Mouse (Mus musculus) gastrocnemius, postnatal 10 days (tissue): ENCODE results near the gene Notch4. TPM values are rescaled to one million over a fixed set of nuclear protein-coding genes. Genes with fewer than 3 reads are reported as not detected.
A peak's percentile ranks its signal among the peaks of the same experiment; 100 is the strongest.
"Not testable (repeated sequence)": the region's sequence is repeated elsewhere in the genome, so short reads cannot be mapped to it uniquely, and the experiment has no call there.

Source experiments
- DNase-seq: peaks from one replicate; pipeline ENCODE4 v3.0.0; 2021; ENCODE audit warnings: mixed read lengths
- long read RNA-seq, 2 experiments: library from polyadenylated mRNA; stranded (forward); transcript quantifications; one replicate each; pipeline ENCODE4 v2.0.0; 2021
- total RNA-seq, 2 experiments: library from RNA; stranded (reverse); gene quantifications; 2 replicates each; pipeline ENCODE4 v1.2.3; 2021

Gene Notch4
- 10 to 100 TPM; 14.4 to 22.2 TPM for total RNA-seq
- long read RNA-seq, experiment 1, full-length matches to known transcripts: 15 of 36 reads
- long read RNA-seq, experiment 1, partial matches to known transcripts: 16 of 36 reads
- long read RNA-seq, experiment 1, other reads (novel, unspliced or antisense): 5 of 36 reads
- long read RNA-seq, experiment 2, full-length matches to known transcripts: 9 of 34 reads
- long read RNA-seq, experiment 2, partial matches to known transcripts: 19 of 34 reads
- long read RNA-seq, experiment 2, other reads (novel, unspliced or antisense): 6 of 34 reads

GRCm38 (mm10) chr17:34564003-34564421, at the start of gene Notch4:
Gene Notch4 (plus strand): TSS chr17:34564268.
- DNase-seq: no peak

DNA sequence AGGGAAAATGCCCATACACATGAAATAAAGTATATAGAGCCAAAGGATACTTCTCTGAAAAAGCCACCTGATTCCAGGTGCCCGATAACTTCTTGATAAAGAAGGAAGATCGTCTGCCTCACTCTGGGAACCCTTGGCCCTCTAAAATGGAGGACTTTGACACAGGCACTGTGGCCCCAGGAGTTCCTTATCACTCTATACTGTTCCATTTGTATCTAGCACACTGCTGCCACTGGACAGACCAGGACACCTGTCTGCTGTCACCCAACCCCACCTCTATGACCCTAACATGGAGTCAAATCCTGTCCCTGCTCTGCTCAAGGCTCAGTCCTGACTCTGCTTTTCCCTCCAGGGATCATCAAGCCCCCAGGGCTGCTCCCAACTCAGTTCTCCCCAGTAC, 47.6 kb upstream of the Notch4 start:
- no peak for DNase-seq

- no peak for DNase-seq
Measured at GRCm38 (mm10) chr17:34517252-34517651, 46.8 kb upstream of the Notch4 start, which contains the start of gene Btnl6. Gene Btnl6 (minus strand): TSS chr17:34517352.

GRCm38 (mm10) chr17:34517795-34518194, 46.3 kb upstream of the Notch4 start:
- no peak for DNase-seq

DNA sequence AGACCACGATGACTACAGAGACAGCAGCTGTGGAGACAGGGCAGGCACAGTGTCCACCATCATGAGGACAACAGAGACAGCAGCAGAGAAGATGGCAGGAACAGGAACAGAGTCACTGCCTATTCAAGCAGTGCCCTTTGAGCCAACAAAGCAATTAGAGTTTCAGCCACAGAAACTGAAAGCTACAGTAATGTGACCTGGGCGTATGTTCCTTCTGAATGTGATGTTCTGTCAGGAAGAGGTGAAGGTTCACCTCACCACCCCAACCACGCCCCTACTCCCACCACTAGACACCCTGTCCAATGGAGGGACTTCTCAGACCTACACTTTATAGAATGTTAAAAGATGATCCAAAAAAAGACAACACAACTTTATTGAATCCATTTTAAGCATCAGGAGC, 45.5 kb upstream of the Notch4 start:
- not testable (repeated sequence) for DNase-seq

GRCm38 (mm10) chr17:34519001-34519400, 45.1 kb upstream of the Notch4 start:
- DNase-seq: no peak

DNA sequence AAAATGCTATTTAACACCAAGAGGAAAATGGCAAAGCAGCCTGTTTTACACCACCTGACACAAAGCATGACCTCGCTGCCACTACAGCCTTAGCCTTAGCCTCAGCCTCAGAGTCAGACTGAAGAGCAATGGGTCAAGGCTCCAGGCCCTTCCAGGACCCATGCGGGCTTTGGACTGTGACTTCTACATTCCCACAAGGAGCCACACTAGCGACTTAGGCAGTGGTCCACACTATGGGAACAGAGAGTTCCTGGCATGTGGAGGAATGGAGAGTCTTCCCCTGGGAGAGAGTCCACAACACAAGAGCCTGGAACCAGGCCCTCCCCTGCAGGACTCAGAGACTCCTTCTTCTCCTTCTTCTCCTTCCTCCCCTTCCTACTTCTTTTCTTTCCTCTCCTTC, 31.4 kb upstream of the Notch4 start:
- no peak for DNase-seq

DNA sequence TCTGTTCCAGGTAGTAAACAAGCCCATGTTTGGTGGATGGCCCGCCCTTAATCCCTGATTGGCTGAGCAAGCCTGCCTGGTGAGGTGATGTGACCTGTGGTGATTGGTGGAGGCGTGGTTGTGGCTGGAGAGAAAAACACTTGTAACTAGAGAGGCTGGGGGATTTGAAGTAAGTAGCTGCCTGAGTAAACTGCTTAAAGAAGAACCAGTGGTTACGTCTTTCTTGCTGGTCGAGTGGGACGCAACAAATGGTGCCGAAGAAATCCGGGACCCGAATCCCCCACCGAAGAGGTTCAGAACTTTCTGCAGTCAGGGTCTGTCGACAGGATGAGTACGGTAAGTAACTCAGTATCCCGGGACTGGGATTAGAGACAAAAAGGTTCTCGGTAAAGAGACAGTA, 20.5 kb upstream of the Notch4 start:
- not testable (repeated sequence) for DNase-seq

- DNase-seq: no peak
Measured at GRCm38 (mm10) chr17:34546797-34547196, 17.3 kb upstream of the Notch4 start.

DNA sequence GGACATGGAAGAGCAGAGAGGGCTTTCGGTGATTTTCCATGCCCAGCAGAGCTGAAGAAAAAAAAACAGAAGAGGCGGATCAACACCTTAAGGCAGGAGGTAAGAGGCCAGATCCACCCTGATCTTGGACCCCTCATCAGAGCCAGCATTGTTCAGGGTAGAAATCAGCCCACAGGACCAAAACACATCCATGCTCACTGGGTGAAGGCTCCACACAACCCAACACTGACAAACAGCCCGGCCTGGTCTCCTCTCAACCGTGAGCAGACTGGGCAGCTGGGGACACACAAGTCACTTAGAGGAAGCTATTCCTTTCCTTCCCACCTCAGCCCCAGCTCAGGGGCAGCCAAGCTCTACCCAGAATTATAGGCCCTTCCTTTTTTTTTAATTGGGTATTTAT, 16.5 kb upstream of the Notch4 start:
- DNase-seq: no peak

GRCm38 (mm10) chr17:34549156-34549555, 14.9 kb upstream of the Notch4 start:
- DNase-seq: no peak

GRCm38 (mm10) chr17:34549843-34550242, 14.2 kb upstream of the Notch4 start:
- no peak for DNase-seq

DNA sequence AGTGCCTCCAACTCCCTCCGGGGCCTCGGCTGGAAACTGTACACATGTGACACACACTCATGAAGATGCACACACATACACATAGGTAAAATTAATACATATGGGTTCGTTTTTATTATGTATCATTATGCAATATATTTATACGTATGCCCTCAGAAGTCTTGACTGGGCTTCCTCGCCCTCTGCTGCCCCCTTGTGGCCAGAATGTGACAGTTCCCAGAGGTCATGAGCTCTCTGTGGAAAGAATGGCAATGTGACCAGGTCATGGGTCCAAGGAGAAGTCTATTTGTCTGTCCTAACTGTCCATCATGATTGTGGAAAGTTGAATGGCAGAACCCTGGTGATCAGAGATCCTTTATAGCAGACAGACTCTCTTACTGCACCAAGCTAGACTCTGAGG, 8.6 kb upstream of the Notch4 start:
- peak; percentile 86 for DNase-seq

- no peak for DNase-seq
Measured at GRCm38 (mm10) chr17:34556406-34556805, 7.7 kb upstream of the Notch4 start.

DNA sequence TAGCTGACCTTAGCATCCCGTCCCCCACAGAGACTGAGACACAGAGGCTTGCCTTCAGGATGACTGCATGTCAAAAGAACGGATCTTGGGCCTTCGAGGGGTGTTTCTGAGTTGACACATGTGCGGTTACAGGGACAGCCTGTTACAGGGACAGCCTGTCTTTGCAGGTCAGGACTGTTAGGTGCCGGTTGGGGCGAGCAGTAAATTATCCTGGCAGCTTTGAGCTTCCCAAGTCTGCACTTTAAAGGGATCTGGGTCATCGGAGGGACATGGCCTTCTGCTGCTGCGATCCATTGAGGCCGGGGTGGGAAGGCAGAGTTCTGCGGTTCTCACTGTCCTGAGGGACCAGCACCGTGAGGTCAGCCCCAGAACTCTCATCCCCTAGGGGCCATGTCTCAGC, 6.7 kb upstream of the Notch4 start:
- no peak for DNase-seq

- DNase-seq: no peak
Measured at GRCm38 (mm10) chr17:34559116-34559515, 5.0 kb upstream of the Notch4 start.

DNA sequence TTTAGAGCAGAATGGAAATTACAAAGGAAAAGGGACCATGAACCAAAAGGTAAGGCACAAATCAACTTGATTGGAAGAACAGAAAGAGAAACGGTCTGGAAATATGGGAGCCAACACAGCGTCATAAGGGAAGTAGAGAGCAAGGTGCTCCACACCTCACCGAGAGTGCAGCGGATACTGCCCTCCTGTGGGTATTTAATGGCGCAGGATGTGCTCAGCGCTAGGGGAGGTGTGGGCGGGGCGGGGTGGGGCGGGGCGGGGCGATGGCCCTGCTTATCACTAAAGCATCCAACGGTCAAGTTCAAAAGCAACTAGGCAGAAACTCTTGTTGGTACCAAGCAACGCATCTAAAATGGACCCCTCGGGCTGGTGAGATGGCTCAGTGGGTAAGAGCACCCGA, 4.2 kb upstream of the Notch4 start:
- DNase-seq: no peak

DNA sequence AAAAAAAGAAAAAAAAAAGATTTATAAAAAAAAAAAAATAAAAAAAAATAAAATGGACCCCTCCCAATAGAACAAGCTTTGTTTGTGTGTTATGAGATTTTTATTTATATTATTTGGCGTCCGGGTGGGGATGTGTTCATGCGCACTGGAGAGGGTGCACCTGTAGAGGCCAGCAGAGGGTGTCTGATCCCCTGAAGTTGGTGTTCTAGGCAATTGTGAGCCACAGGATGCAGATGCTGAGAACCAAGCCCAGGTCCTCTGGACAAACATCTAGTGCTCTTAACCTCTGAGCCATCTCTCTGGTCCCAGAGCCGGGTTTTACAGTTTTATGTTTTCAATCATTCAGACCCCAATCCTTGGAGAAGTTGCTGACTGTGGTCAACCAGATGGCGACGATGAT, 3.6 kb upstream of the Notch4 start:
- no peak for DNase-seq

DNA sequence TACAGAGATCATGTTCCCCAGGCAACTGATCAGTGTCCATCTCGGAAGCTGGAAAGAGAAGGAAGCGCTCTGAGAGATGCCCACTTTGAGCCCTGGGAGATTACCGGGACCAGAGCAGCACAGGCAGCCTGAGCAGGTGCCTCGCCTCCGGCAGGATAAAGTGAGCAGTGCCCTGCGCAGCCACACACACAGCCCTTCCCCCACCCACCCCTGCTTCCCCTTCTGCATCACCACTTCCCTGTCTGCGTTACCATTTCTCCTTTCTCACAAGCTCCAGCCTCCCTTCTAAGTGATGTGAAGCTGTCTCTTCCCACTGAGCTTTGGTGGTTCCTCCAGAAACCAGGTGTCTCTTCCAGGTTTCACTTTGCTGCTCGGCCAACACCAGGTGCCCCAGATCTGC, 2.9 kb upstream of the Notch4 start:
- DNase-seq: no peak

DNA sequence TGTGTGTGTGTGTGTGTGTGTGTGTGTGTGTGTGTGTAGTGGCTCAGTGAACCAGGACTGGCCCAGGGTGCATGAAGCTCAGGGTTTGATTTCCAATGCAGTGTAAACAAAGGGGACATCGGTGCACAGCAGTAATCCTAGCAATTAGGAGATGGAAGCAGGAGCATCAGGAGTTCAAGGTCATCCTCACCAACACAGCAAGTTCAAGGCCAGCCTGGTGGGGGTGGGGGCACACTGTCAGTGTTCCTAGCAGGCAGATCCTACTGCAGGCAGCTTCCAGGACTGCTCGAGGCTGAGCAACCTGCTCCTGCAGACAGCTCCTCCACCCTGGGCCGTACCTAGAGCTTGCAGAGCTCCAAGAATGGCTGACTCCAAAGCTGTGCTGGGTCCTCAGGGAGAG, 1.5 kb upstream of the Notch4 start:
- no peak for DNase-seq

GRCm38 (mm10) chr17:34563354-34563753, 714 bp upstream of the Notch4 start:
- DNase-seq: no peak

DNA sequence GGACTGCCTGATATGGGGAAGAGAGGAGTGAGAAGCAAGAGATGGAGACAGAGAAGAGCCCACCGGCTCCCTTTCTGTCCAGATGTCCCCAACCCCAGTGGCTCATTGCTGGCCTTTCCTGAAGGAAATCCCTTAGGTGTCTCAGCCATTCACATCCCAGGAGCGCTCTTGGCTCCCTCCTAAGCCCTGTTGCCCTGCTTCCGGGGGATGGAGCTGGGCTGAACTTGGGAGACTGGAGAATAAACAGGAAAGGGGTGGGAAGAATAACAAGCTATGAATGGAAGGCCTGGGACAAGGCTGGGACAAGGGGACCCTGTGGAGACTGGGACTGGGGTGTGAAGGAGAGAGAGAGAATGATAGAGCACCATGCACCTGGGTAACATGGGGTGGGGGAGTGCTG, 728 bp downstream of the Notch4 start:
- no peak for DNase-seq

DNA sequence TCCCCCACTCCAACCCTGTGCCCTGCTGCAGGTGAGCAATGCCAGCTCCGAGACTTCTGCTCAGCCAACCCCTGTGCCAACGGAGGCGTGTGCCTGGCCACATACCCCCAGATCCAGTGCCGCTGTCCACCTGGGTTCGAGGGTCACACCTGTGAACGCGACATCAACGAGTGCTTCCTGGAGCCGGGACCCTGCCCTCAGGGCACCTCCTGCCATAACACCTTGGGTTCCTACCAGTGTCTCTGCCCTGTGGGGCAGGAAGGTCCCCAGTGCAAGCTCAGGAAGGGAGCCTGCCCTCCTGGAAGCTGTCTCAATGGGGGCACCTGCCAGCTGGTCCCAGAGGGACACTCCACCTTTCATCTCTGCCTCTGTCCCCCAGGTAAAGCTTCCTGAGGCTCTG, 3.2 kb downstream of the Notch4 start:
- no peak for DNase-seq

GRCm38 (mm10) chr17:34568421-34568820, 4.4 kb downstream of the Notch4 start:
- no peak for DNase-seq

- DNase-seq: no peak
Measured at GRCm38 (mm10) chr17:34569919-34570318, 5.9 kb downstream of the Notch4 start.
